Mouse (Mus musculus) WW6 (cell line): ENCODE data around the gene Vangl1.

Experiments
- DNase-seq: peaks from one replicate; pipeline ENCODE4 v3.0.0-alpha.2; 2013; ENCODE audit warnings: low read depth, low spot score

Gene Vangl1

GRCm38 (mm10) chr3:102142947-102143346 is 61.5 kb downstream of the Vangl1 start:
- no peak for DNase-seq

- DNase-seq, result no peak
These were observed 62.6 kb downstream of the Vangl1 start for GRCm38 (mm10) chr3:102141893-102142292.

- no peak for DNase-seq
These were observed 63.0 kb downstream of the Vangl1 start for GRCm38 (mm10) chr3:102141451-102141850.

GRCm38 (mm10) chr3:102140606-102141005 is 63.9 kb downstream of the Vangl1 start:
- no peak for DNase-seq

- DNase-seq, result no peak
These were observed 65.6 kb downstream of the Vangl1 start for GRCm38 (mm10) chr3:102138899-102139298.

GRCm38 (mm10) chr3:102137158-102137557 is 67.3 kb downstream of the Vangl1 start:
- DNase-seq, result no peak

GRCm38 (mm10) chr3:102135389-102136113 is 68.9 kb downstream of the Vangl1 start:
- DNase-seq, result no peak

GRCm38 (mm10) chr3:102131627-102132324 is 72.7 kb downstream of the Vangl1 start:
- DNase-seq, result no peak

GRCm38 (mm10) chr3:102130478-102130877 is 74.0 kb downstream of the Vangl1 start:
- DNase-seq, result peak; percentile 18

GRCm38 (mm10) chr3:102128242-102128641 is 76.3 kb downstream of the Vangl1 start:
- no peak for DNase-seq

- no peak for DNase-seq
These were observed 77.4 kb downstream of the Vangl1 start for GRCm38 (mm10) chr3:102127114-102127513.

GRCm38 (mm10) chr3:102125546-102125945 is 78.9 kb downstream of the Vangl1 start:
- no peak for DNase-seq

GRCm38 (mm10) chr3:102123654-102124053 is 80.8 kb downstream of the Vangl1 start:
- DNase-seq, result no peak

GRCm38 (mm10) chr3:102122046-102122445 is 82.4 kb downstream of the Vangl1 start:
- no peak for DNase-seq

- no peak for DNase-seq
These were observed 83.5 kb downstream of the Vangl1 start for GRCm38 (mm10) chr3:102120947-102121346.

GRCm38 (mm10) chr3:102111979-102112599 is 92.4 kb downstream of the Vangl1 start:
- no peak for DNase-seq

- DNase-seq, result no peak
These were observed 96.3 kb downstream of the Vangl1 start for GRCm38 (mm10) chr3:102108201-102108600.

- DNase-seq, result no peak
These were observed 100.5 kb downstream of the Vangl1 start for GRCm38 (mm10) chr3:102103811-102104565.
